Mouse (Mus musculus) neural tube, embryonic 14.5 days (tissue): ENCODE results near the gene Rsf1. TPM values are rescaled to one million over a fixed set of nuclear protein-coding genes. Genes with fewer than 3 reads are reported as not detected.
A peak's percentile ranks its signal among the peaks of the same experiment; 100 is the strongest.

Source experiments
- ATAC-seq: fragments of 200-750 bp; cut with Nextera tagmentation; 2 replicates; pipeline ENCODE4 v1.8.0; 2017; ENCODE audit warnings: low read depth, mild to moderate bottlenecking, moderate TSS enrichment, moderate library complexity
- H3K27ac ChIP-seq: fragments of 300-500 bp; sonication (generic); 2 replicates; pipeline ENCODE4 v1.5.1; 2014; ENCODE audit warnings: low read depth, mild to moderate bottlenecking, control low read depth, low read length, moderate library complexity, mixed read lengths
- H3K27me3 ChIP-seq: fragments of 300-500 bp; sonication (generic); 2 replicates; pipeline ENCODE4 v1.6.1; 2014; ENCODE audit warnings: low read length; ENCODE audit not compliant: control insufficient read depth, insufficient read depth
- H3K36me3 ChIP-seq: fragments of 300-500 bp; sonication (generic); 2 replicates; pipeline ENCODE4 v1.6.1; 2014; ENCODE audit warnings: low read length, mixed read lengths; ENCODE audit not compliant: control insufficient read depth, insufficient read depth
- H3K4me1 ChIP-seq: fragments of 300-500 bp; sonication (generic); 2 replicates; pipeline ENCODE4 v1.6.1; 2014; ENCODE audit warnings: low read length; ENCODE audit not compliant: control insufficient read depth, insufficient read depth
- H3K4me2 ChIP-seq: fragments of 300-500 bp; sonication (generic); 2 replicates; pipeline ENCODE4 v1.6.1; 2014; ENCODE audit warnings: mild to moderate bottlenecking, low read depth, low read length, control low read depth
- H3K4me3 ChIP-seq: fragments of 300-500 bp; sonication (generic); 2 replicates; pipeline ENCODE4 v1.5.1; 2014; ENCODE audit warnings: low read depth, low read length, control low read depth, mixed read lengths
- H3K9ac ChIP-seq: fragments of 300-500 bp; sonication (generic); replicated peaks from 2 replicates; pipeline ENCODE4 v1.6.1; 2014; ENCODE audit warnings: low read depth, mild to moderate bottlenecking, control low read depth, low read length, mixed read lengths
- H3K9me3 ChIP-seq: fragments of 300-500 bp; sonication (generic); 2 replicates; pipeline ENCODE4 v1.6.1; 2016; ENCODE audit warnings: low read length; ENCODE audit not compliant: control insufficient read depth
- WGBS: fragments of 180-500 bp; shearing (Covaris S2); extraction: QIAGEN DNeasy Blood & Tissue Kit; methylation state at CpG from one replicate; pipeline ENCODE4 v1.1.7; 2014; 5-methylcytosine and 5-hydroxymethylcytosine counted together
- polyA plus RNA-seq: library from polyadenylated mRNA; unstranded; fragments of >200 nt; fragmentation: Nextera tagmentation; extraction: Ambion mirVana; gene quantifications from 2 replicates; pipeline ENCODE4 v1.2.1, GENCODE M21; 2014

Gene Rsf1
- polyA plus RNA-seq, 1 experiment from 2014 or later = 29.3 TPM

GRCm38 (mm10) chr7:97726080-97726479 is 146.4 kb downstream of the Rsf1 start:
- Histone ChIP-seq H3K9me3 (no peaks in the 10 kb centered on the region), H3K4me1 (no peaks in the 10 kb centered on the region), H3K27ac (no peak overlapping the region), H3K36me3 (peaks cover 5% of the 10 kb centered on the region), H3K4me3 (no peak overlapping the region), H3K9ac (no peak overlapping the region), H3K4me2 (no peak overlapping the region), H3K27me3 (no peaks in the 10 kb centered on the region)
- ATAC-seq = no peak
- 87% methylated on average over 7 of the region's 7 CpGs for WGBS

GRCm38 (mm10) chr7:97726778-97727177 is 147.1 kb downstream of the Rsf1 start:
- no peaks in the 10 kb centered on the region for H3K9me3 ChIP-seq
- no peak for ATAC-seq
- H3K4me2 ChIP-seq = no peak overlapping the region
- 80% methylated on average over 7 of the region's 7 CpGs for WGBS
- H3K4me3 ChIP-seq = no peak overlapping the region
- peaks cover 5% of the 10 kb centered on the region for H3K36me3 ChIP-seq
- no peaks in the 10 kb centered on the region for H3K4me1 ChIP-seq
- H3K27ac ChIP-seq = no peak overlapping the region
- H3K9ac ChIP-seq = no peak overlapping the region
- H3K27me3 ChIP-seq = no peaks in the 10 kb centered on the region

- 0 out of 2 replicates have a peak, but pooled peaks have one; percentile 41 for ATAC-seq
- Histone ChIP-seq H3K4me2 (no peak overlapping the region), H3K27me3 (no peaks in the 10 kb centered on the region), H3K9ac (no peak overlapping the region), H3K4me1 (no peaks in the 10 kb centered on the region), H3K9me3 (no peaks in the 10 kb centered on the region), H3K4me3 (no peak overlapping the region), H3K27ac (no peak overlapping the region), H3K36me3 (peaks cover 5% of the 10 kb centered on the region)
- WGBS = 25% methylated on average over 14 of the region's 14 CpGs
Measured at GRCm38 (mm10) chr7:97728666-97729614, 149.3 kb downstream of the Rsf1 start.

- Histone ChIP-seq H3K4me3 (no peak overlapping the region), H3K27me3 (no peaks in the 10 kb centered on the region), H3K9me3 (no peaks in the 10 kb centered on the region), H3K4me1 (no peaks in the 10 kb centered on the region), H3K4me2 (no peak overlapping the region), H3K9ac (no peak overlapping the region), H3K36me3 (no peaks in the 10 kb centered on the region), H3K27ac (no peak overlapping the region)
- WGBS = 47% methylated on average over 3 of the region's 3 CpGs
- ATAC-seq = no peak
Measured at GRCm38 (mm10) chr7:97730427-97730826, 150.7 kb downstream of the Rsf1 start.

GRCm38 (mm10) chr7:97733606-97734005 is 153.9 kb downstream of the Rsf1 start:
- H3K36me3 ChIP-seq = no peaks in the 10 kb centered on the region
- peaks cover 6% of the 10 kb centered on the region; the same call in 1 of the 2 replicates for H3K4me1 ChIP-seq
- H3K9ac ChIP-seq = no peak overlapping the region
- ATAC-seq = no peak
- no peaks in the 10 kb centered on the region for H3K27me3 ChIP-seq
- H3K9me3 ChIP-seq = no peaks in the 10 kb centered on the region
- H3K4me2 ChIP-seq = no peak overlapping the region
- H3K4me3 ChIP-seq = no peak overlapping the region
- WGBS = 90% methylated on average over 5 of the region's 5 CpGs
- no peak overlapping the region for H3K27ac ChIP-seq

GRCm38 (mm10) chr7:97735021-97735420 is 155.3 kb downstream of the Rsf1 start:
- Histone ChIP-seq H3K4me3 (no peak overlapping the region), H3K9me3 (no peaks in the 10 kb centered on the region), H3K27me3 (no peaks in the 10 kb centered on the region), H3K36me3 (no peaks in the 10 kb centered on the region), H3K4me2 (no peak overlapping the region; the same call in 1 of the 2 replicates), H3K9ac (no peak overlapping the region), H3K4me1 (peaks cover 6% of the 10 kb centered on the region; the same call in 1 of the 2 replicates), H3K27ac (no peak overlapping the region)
- no peak for ATAC-seq
- WGBS = 88% methylated on average over 8 of the region's 8 CpGs

- 38% methylated on average over 4 of the region's 4 CpGs for WGBS
- Histone ChIP-seq H3K27me3 (no peaks in the 10 kb centered on the region), H3K4me2 (no peak overlapping the region), H3K36me3 (no peaks in the 10 kb centered on the region), H3K27ac (no peak overlapping the region), H3K9me3 (no peaks in the 10 kb centered on the region), H3K4me3 (no peak overlapping the region), H3K4me1 (peaks cover 6% of the 10 kb centered on the region; the same call in 1 of the 2 replicates), H3K9ac (no peak overlapping the region)
- ATAC-seq = no peak
Measured at GRCm38 (mm10) chr7:97735886-97736420, 156.3 kb downstream of the Rsf1 start.

GRCm38 (mm10) chr7:97737256-97737637 is 157.6 kb downstream of the Rsf1 start:
- H3K4me1 ChIP-seq = peaks cover 6% of the 10 kb centered on the region; the same call in 1 of the 2 replicates
- 10% methylated on average over 12 of the region's 12 CpGs for WGBS
- H3K9ac ChIP-seq = peak overlapping the region; percentile 63
- H3K27me3 ChIP-seq = no peaks in the 10 kb centered on the region
- peak; percentile 30 for ATAC-seq
- peak overlapping the region; percentile 89 for H3K4me2 ChIP-seq
- H3K36me3 ChIP-seq = no peaks in the 10 kb centered on the region
- peak overlapping the region; percentile 63 for H3K4me3 ChIP-seq
- no peaks in the 10 kb centered on the region for H3K9me3 ChIP-seq
- H3K27ac ChIP-seq = no peak overlapping the region
